ENCODE assay signal across 22 mouse cellular contexts in genomic region chr12:115008434-115008833, GRCm38 (mm10).
DNase-seq lines count a peak whose midpoint lies in the region; ATAC-seq and TF ChIP-seq lines count a peak whose summit lies in the region.
"Had no signal": no experiment of that assay in that cellular context is flagged by ENCODE, and none has a peak within 500 bp of the region (broad histone marks: within the 10 kb centered on the region; RNA-seq: fewer than 3 reads in every experiment).

No protein-coding gene starts in this region.

- H3K27me3 ChIP-seq in thymus, adult 2 months (ENCODE audit: control insufficient read depth, insufficient read depth, low read length): no peaks in the 10 kb centered on the region
- no peaks in the 10 kb centered on the region for H3K27me3 ChIP-seq in hindbrain, embryonic 12.5 days
- H3K27me3 ChIP-seq: CH12.LX; hindbrain, embryonic 13.5 days; liver, embryonic 15.5 days had no signal

- no peak overlapping the region for H3K4me2 ChIP-seq in hindbrain, embryonic 12.5 days (replicated peaks)
- H3K4me2 ChIP-seq: heart, embryonic 11.5 days; hindbrain, embryonic 13.5 days; liver, embryonic 15.5 days had no signal

- WGBS in thymus, adult 2 months: 32% methylated on average over 2 of the region's 2 CpGs
- whole genome bisulfite sequencing in hindbrain, embryonic 12.5 days: 60% methylated on average over 2 of the region's 2 CpGs

- H3K9me3 ChIP-seq in hindbrain, embryonic 12.5 days (replicated peaks): peaks cover 29% of the 10 kb centered on the region
- H3K9me3 ChIP-seq: liver, embryonic 15.5 days had no signal

- no peak overlapping the region for H3K4me3 ChIP-seq in thymus, adult 2 months (ENCODE audit: control insufficient read depth, insufficient read depth, low read length)
- no peak overlapping the region for H3K4me3 ChIP-seq in hindbrain, embryonic 12.5 days
- H3K4me3 ChIP-seq: embryonic facial prominence, embryonic 10.5 days; gastrocnemius, adult 2 months; hindbrain, embryonic 13.5 days; layer of hippocampus, adult 2 months; liver, embryonic 15.5 days had no signal

- no peaks in the 10 kb centered on the region for H3K4me1 ChIP-seq in thymus, adult 2 months (replicated peaks; ENCODE audit: control insufficient read depth, insufficient read depth, low read length)
- no peaks in the 10 kb centered on the region for H3K4me1 ChIP-seq in hindbrain, embryonic 12.5 days
- H3K4me1 ChIP-seq: embryonic facial prominence, embryonic 10.5 days; hindbrain, embryonic 13.5 days; liver, embryonic 15.5 days had no signal

- H3K27ac ChIP-seq in thymus, adult 2 months (ENCODE audit: control insufficient read depth, insufficient read depth, low read length): no peak overlapping the region
- H3K27ac ChIP-seq in hindbrain, embryonic 12.5 days: no peak overlapping the region
- H3K27ac ChIP-seq: embryonic facial prominence, embryonic 10.5 days; gastrocnemius, adult 2 months; hindbrain, embryonic 13.5 days; layer of hippocampus, adult 2 months; liver, embryonic 15.5 days had no signal

- peak; percentile 40 for DNase-seq in thymus, adult 2 months
- DNase-seq in thymus, adult 18-20 months: no peak
- peak; percentile 56 for DNase-seq in naive thymus-derived CD4-positive, alpha-beta T cell, adult 2 months (ENCODE audit: low read depth)
- peak; percentile 65 for DNase-seq in thymus, postnatal 4 days
- no peak for DNase-seq in neural tube, embryonic 10.5 days (ENCODE audit: extremely low spot score, low spot score)
- DNase-seq in cerebellum, adult 18-20 months: no peak
- DNase-seq: adrenal gland, postnatal 10 days; cerebellum, adult 2 months; gastrocnemius, adult 2 months; heart, postnatal 14 days; kidney, postnatal 10 days; lung, postnatal 10 days had no signal

- H3K9ac ChIP-seq in hindbrain, embryonic 12.5 days: no peak overlapping the region
- H3K9ac ChIP-seq: hindbrain, embryonic 13.5 days; liver, embryonic 15.5 days had no signal

- no peak for TF ChIP-seq POLR2A in thymus, adult 2 months (IDR thresholded peaks at IDR 0.05; ENCODE audit: control insufficient read depth, extremely low read depth, insufficient read depth, low read length, poor library complexity)

- TF ChIP-seq CTCF in thymus, adult 2 months (IDR thresholded peaks at IDR 0.05; ENCODE audit: borderline replicate concordance, control insufficient read depth, extremely low read depth, insufficient read depth, low read length, poor library complexity): no peak

- peak; percentile 64 for ATAC-seq in activated CD4-positive, CD25-positive, alpha-beta regulatory T cell, adult 4 months
- no peak for ATAC-seq in hindbrain, embryonic 12.5 days (ENCODE audit: low FRiP score)
- ATAC-seq: intestine, embryonic 16.5 days; midbrain, embryonic 16.5 days had no signal

- no peaks in the 10 kb centered on the region for H3K36me3 ChIP-seq in thymus, adult 2 months (ENCODE audit: control insufficient read depth, insufficient read depth, low read length)
- no peaks in the 10 kb centered on the region for H3K36me3 ChIP-seq in hindbrain, embryonic 12.5 days
- H3K36me3 ChIP-seq: embryonic facial prominence, embryonic 10.5 days; hindbrain, embryonic 13.5 days; liver, embryonic 15.5 days had no signal

Comparison
In these comparisons a context has a peak if more than half of its experiments do, and no peak if none do; other contexts are left out.
1. DNase-seq: peak in thymus, adult 2 months (single experiment), naive thymus-derived CD4-positive, alpha-beta T cell, adult 2 months (single experiment) and thymus, postnatal 4 days (single experiment); none in thymus, adult 18-20 months (0 of 2), neural tube, embryonic 10.5 days (single experiment) and cerebellum, adult 18-20 months (0 of 2).